Mouse (Mus musculus) bone marrow, adult 2 months (tissue): ENCODE results near the gene Flnc. TPM values are rescaled to one million over a fixed set of nuclear protein-coding genes. Genes with fewer than 3 reads are reported as not detected.

Source experiments
- H3K27ac ChIP-seq: fragments of 200-500 bp; 2 replicates; pipeline ENCODE4 v1.5.1; 2012; ENCODE audit warnings: low read depth, mild to moderate bottlenecking, control low read depth, inconsistent platforms, low read length; ENCODE audit not compliant: control insufficient read depth, poor library complexity, insufficient read depth
- H3K4me1 ChIP-seq: fragments of 200-500 bp; 2 replicates; pipeline ENCODE4 v1.6.1; 2011; ENCODE audit warnings: low read length; ENCODE audit not compliant: control insufficient read depth, insufficient read depth
- H3K4me3 ChIP-seq: fragments of 200-500 bp; replicated peaks from 2 replicates; pipeline ENCODE3; 2011; ENCODE audit warnings: mild to moderate bottlenecking, low read depth, low read length, control low read depth; ENCODE audit not compliant: control insufficient read depth
- CTCF ChIP-seq: fragments of 200-500 bp; IDR thresholded peaks from 2 replicates; pipeline ENCODE4 v1.5.1; 2011; ENCODE audit warnings: low read length, control low read depth; ENCODE audit not compliant: control insufficient read depth, insufficient read depth
- POLR2A ChIP-seq: fragments of 200-500 bp; IDR thresholded peaks from 2 replicates; pipeline ENCODE4 v1.6.1; 2011; ENCODE audit warnings: low read depth, mild to moderate bottlenecking, control low read depth, low read length, borderline replicate concordance; ENCODE audit not compliant: control insufficient read depth
- WGBS: fragments of 180-500 bp; shearing (Covaris S2); methylation state at CpG from one replicate; pipeline ENCODE4 v1.1.7; 2018; 5-methylcytosine and 5-hydroxymethylcytosine counted together
- polyA plus RNA-seq: library from polyadenylated mRNA; stranded (reverse); fragments of >200 nt; gene quantifications from 2 replicates; pipeline ENCODE4 v1.2.4, GENCODE M21; 2011; ENCODE audit warnings: low replicate concordance; ENCODE audit not compliant: missing spikeins, insufficient read depth, insufficient read length

Flnc gene
- polyA plus RNA-seq, 1 experiment = 0.40 TPM

GRCm38 (mm10) chr6:29396714-29397540, 36.1 kb upstream of the Flnc start:
- TF ChIP-seq CTCF = no peak
- no peak for TF ChIP-seq POLR2A
- Histone ChIP-seq H3K4me3 (no peak overlapping the region), H3K27ac (no peak overlapping the region), H3K4me1 (no peaks in the 10 kb centered on the region)
- 26% methylated on average over 24 of the region's 24 CpGs for WGBS

DNA sequence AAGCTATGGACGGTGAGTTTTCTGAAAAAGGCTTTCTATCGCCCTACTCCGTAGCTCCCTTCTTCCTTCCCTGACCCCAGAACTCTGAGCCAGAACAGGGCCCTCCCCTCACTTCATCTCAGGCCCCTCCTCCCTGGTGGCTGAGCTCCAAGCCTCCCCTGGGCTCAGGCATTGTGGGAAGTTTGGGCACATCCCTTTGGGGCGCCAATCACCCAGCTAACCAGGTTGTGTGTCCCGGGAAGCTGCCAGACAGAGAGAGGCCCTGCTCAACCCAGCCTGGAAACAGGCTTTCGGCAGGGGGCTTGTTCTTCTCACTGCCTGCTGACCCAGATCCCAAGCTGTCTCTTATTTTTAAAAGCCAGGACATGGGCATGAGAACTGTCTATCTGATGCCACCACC, 35.5 kb upstream of the Flnc start:
- TF ChIP-seq POLR2A (no peak), CTCF (no peak)
- H3K4me3 ChIP-seq = no peak overlapping the region
- WGBS = 63% methylated on average over 6 of the region's 6 CpGs
- no peak overlapping the region for H3K27ac ChIP-seq
- H3K4me1 ChIP-seq = no peaks in the 10 kb centered on the region

- Histone ChIP-seq H3K4me3 (no peak overlapping the region), H3K4me1 (no peaks in the 10 kb centered on the region), H3K27ac (no peak overlapping the region)
- TF ChIP-seq POLR2A = no peak
- TF ChIP-seq CTCF = no peak
- 81% methylated on average over 4 of the region's 4 CpGs for WGBS
Measured at GRCm38 (mm10) chr6:29399851-29400250, 33.2 kb upstream of the Flnc start.

- no peak overlapping the region for H3K4me3 ChIP-seq
- TF ChIP-seq CTCF (no peak), POLR2A (no peak)
- WGBS = 18% methylated on average over 34 of the region's 34 CpGs
Measured at GRCm38 (mm10) chr6:29402693-29403342, 30.2 kb upstream of the Flnc start.

GRCm38 (mm10) chr6:29406412-29406811, 26.6 kb upstream of the Flnc start:
- H3K4me3 ChIP-seq = no peak overlapping the region
- 69% methylated on average over 6 of the region's 6 CpGs for WGBS

More at GRCm38 (mm10) chr6:29402693-29403342, 30.2 kb upstream of the Flnc start:
- H3K4me1 ChIP-seq = no peaks in the 10 kb centered on the region
- no peak overlapping the region for H3K27ac ChIP-seq

GRCm38 (mm10) chr6:29415446-29415845, 17.6 kb upstream of the Flnc start:
- TF ChIP-seq CTCF (no peak), POLR2A (no peak)
- 38% methylated on average over 9 of the region's 9 CpGs for WGBS
- Histone ChIP-seq H3K27ac (no peak overlapping the region), H3K4me1 (no peaks in the 10 kb centered on the region), H3K4me3 (no peak overlapping the region)

More at GRCm38 (mm10) chr6:29406412-29406811, 26.6 kb upstream of the Flnc start:
- TF ChIP-seq POLR2A (no peak), CTCF (no peak)
- no peaks in the 10 kb centered on the region for H3K4me1 ChIP-seq
- H3K27ac ChIP-seq = no peak overlapping the region

- Histone ChIP-seq H3K27ac (no peak overlapping the region), H3K4me3 (no peak overlapping the region), H3K4me1 (no peaks in the 10 kb centered on the region)
- no peak for TF ChIP-seq CTCF
- TF ChIP-seq POLR2A = no peak
- 12% methylated on average over 2 of the region's 2 CpGs for WGBS
Measured at GRCm38 (mm10) chr6:29420596-29420995, 12.5 kb upstream of the Flnc start.

- no peak for TF ChIP-seq POLR2A
- TF ChIP-seq CTCF = no peak
- Histone ChIP-seq H3K4me1 (no peaks in the 10 kb centered on the region), H3K4me3 (no peak overlapping the region), H3K27ac (no peak overlapping the region)
- WGBS = 80% methylated on average over 8 of the region's 8 CpGs
Measured at GRCm38 (mm10) chr6:29425118-29425517, 7.9 kb upstream of the Flnc start.
